Mouse (Mus musculus): ENCODE data around the gene Anapc5.

Gene Anapc5

DNA sequence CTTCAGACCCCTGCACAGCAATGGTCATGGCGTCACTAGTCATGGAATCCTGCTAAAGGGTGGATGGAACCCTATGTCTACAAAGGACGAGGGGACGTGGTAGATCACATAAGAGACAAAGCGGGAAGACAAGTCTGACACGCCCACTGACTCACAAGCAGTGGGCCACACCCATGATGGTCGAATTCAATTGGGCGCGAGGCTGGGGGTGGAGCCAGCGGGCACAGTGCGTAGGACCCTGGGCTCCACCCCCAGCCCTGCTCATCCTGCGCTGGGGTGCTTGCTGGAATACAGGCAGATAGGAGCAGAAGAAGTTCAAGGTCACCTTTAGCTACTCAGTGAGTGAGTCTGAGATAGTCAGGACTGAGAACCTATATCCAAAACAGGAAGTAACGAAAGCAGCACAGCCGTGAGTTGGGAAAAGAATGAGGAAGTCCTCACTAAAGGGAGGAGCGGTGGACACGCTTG lies 52.0 kb downstream of the Anapc5 start:
- no peak for DNase-seq (ENCODE audit: extremely low read depth, low read depth, low spot score)

DNA sequence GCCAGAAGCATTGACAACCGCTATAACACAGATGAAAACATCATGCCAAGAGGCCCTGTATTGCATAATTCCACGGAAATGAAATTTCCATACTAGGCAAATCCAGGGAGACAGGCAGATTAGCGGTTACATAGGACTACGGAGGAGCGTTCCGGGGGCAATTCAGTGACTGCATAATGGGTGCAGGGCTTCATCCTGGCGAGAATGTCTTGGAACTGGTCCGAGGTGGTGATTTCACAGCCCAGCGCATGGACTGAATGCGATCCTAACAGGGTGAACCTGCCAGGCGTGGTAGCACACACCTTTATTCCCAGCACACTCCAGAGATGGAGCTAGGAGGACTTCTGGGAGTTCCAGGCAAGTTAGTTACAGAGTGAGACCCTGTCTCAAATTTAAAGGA lies 53.9 kb downstream of the Anapc5 start:
- no peak for DNase-seq (ENCODE audit: extremely low read depth, low read depth, low spot score)

DNA sequence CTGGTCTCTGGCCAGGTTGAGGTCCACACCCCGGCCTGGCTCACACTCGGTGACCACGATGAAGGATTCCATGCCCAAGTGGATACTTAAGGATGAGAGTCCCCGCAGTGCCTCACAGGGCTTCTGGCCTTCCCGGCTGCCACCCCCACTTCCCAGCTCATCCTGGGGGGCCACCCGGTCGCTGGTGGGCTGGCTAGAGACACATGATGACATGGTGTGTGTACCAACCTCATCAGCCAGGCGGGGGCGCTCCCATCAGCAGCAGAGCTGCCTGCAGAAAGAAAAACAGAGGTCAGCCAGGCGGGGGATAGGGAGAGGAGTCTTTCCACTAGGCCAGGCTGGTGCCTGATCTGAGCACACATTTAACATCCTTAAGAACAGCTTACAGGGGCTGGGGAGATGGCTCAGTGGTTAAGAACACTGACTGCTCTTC lies 57.1 kb downstream of the Anapc5 start:
- DNase-seq (ENCODE audit: extremely low read depth, low read depth, low spot score): no peak

DNA sequence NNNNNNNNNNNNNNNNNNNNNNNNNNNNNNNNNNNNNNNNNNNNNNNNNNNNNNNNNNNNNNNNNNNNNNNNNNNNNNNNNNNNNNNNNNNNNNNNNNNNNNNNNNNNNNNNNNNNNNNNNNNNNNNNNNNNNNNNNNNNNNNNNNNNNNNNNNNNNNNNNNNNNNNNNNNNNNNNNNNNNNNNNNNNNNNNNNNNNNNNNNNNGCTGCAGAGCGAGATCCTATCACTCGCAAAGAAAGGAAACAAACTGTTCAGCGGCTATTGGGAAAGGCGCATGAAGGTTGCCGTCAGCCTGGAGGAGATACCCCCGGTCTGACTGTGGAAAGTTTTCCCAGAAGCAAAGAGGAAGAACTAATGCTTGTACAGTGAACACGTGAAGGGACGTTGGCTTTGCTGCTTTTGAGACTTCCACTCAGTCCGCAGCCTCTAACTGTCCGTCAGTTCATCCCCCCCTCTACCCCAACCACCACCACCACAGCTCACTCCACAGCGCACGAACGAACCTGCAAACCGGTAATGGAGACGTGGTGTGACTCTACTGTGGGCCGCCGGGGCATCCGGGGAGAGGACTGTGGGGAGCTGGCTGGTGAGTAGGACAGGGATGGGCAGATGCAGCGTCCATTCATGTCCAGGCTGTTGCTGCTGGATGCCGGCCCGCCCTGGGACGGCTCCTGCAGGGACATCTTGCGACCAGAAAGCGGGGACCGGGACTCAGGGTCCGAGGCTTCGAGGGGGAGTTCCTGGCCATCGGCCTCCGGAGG lies 57.7 kb downstream of the Anapc5 start:
- DNase-seq (ENCODE audit: extremely low read depth, low read depth, low spot score): no peak

DNA sequence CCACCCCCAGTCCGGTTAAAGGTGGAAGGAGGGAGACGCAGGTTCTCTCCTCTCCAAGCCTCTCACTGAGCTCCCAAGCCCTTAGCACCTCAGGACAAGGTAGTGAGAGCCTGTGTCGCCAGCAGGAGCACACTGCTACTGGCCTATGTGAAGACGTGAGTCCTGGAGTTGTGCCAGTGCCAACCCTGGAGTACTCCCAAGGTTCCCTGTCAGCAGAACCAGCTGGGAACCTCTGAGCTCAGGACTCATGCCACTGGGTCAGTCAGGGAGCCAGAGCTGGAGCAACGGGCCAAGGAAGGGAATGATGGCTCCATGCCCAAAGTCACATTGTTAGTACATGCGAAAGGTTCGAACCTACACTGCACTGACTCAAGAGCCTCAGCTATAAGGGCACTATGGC lies 64.5 kb downstream of the Anapc5 start:
- no peak for DNase-seq (ENCODE audit: extremely low read depth, low read depth, low spot score)

DNA sequence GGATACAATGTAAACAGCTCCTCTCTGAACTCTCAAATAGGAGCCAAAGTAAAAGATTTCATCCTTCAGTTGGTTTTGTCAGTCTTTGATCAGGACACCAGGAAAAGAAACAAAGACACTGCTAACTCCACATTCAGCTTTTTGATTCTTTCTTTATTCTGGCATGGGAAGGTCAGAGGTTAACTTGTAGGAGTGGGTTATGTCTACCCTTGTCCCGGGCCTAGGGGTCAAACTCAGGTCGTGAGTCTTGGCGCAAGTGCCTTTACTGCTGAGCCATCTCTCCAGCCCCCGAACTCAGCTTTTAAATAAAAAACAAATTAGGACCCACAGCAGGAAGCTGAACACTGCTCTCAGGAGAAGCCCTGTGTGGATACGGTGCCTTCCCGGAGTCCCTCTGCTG lies 65.0 kb downstream of the Anapc5 start:
- no peak for DNase-seq (ENCODE audit: extremely low read depth, low read depth, low spot score)

DNA sequence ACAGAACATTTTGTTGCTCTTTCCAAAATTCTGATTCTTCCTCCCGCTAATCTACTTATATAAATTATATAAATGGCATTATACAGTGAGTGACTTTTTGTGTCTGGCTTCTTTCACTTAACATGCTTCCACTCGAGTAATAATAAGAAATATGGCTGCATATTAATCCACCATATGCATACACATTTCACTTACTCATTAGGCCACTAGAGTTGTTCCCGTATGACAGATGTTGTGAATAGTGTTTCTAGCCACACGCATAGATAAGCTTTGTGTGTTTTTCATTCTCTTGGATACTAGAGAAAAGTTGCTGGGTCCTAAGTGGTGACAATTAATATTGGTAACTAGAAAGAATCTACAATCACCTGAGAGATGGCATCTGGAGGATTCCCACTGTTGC lies 65.5 kb downstream of the Anapc5 start:
- DNase-seq (ENCODE audit: extremely low read depth, low read depth, low spot score): no peak

DNA sequence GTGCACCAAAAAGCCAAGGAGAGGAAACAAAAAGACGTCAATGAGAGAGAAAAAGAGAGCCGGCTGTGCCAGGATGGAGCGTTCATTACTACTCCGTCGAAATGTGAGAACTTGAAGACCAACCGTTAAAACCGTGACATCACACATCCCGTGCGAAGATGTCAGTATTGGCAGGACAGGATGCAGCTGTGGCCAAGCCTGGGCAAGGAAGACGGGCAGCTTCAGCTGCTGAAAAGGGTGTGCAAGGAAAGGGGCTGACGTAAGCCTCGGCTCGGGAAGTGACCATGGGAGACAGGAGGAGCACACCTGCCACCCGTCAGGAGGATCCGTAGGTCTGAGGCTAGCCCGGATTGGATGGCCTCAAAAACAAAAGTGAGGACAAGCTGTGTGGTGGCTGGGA lies 66.7 kb downstream of the Anapc5 start:
- no peak for DNase-seq (ENCODE audit: extremely low read depth, low read depth, low spot score)

DNA sequence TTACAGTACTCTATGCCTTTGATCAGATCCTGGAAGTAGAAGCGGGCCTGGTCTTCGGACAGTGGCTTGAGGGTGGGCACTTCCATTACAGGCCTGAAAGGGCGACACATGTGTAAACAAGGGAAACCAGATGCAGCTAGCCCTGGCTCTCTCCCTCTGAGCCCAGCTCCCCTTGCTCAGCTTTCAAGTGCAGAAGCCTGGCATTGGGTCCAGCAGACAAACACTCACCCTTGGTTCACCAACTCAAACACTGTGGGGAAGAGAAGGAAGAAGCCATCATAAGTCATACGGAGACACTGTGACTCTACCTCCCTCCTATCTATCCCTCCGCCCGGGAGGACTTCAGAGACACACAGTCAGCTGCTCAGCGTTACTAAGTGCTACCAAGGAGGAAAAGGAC lies 73.2 kb downstream of the Anapc5 start:
- no peak for DNase-seq (ENCODE audit: extremely low read depth, low read depth, low spot score)

DNA sequence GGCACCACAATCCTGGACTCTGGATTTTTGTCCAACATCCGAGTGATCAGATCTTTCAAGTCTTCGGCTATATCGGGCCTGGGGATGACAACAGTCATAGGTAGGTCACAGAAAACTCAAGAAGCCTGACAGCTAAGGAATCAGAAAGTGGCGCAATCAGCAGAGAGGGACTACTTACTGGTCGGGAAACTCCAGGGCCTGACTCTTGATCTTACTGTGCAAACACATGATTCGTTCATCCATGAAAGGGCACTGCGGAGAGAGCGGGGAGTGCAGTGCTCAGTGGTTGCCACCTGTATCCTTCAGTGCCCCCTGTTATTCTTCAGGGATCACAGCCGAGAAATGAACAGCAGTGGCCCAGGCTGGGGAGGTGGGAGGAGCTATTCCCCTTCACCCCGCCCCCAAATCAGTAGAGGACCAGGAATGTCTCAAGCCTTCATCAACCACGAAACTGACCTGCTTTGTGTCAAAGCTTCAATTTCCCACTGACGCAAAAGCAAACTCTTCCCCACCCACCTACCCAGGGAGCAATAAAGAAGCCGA lies 77.2 kb downstream of the Anapc5 start:
- DNase-seq (ENCODE audit: extremely low read depth, low read depth, low spot score): no peak

Measured in fat pad, adult 2 months (tissue).